In the genomic region with DNA sequence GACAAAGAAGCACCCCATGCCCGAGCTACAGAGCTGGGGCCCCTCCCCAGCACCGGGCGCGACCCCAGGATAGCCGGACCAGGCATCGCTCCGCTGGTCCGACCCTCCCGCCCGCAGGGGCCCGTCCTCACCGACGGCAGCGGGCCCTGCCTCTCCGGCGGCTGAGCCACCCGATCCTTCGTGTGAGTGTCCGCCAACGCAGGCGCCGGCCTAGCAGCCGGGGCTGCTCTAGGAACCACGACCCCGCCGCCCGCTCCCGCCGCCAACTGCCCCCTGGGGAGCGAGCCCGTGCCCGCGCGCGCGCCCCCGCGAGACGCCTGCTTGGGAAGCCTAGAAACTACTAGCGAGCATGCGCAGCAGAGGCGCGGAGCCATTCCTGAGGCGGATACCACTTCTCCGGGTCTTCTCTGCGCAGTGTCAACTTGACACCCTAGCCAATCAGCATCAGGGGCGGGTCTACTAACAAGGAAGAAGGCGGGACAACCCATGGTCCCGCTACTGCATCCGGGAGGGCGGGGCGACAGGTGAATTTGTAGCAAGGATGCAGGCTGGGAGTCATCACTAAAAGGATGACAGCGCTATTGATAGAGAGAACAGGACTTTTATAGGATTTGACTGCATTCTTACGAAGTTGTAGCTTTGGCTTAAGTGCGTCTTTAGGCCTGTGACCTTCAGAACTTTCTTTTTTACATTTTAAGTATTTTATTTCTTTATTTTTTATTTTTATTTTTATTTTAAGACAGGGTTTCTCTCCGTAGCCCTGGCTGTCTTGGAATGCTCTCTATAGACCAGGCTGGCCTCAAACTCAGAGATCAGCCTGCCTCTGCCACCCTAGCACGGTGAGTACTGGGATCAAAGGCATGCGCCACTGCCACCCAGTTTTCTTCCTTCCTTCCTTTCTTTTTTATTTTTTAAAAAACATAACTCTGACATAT, we compare ENCODE assay signal across 8 mouse cellular contexts. TPM values are rescaled to one million over a fixed set of nuclear protein-coding genes. Genes with fewer than 3 reads are reported as not detected.
DNase-seq lines count a peak whose midpoint lies in the region; ATAC-seq and TF ChIP-seq lines count a peak whose summit lies in the region.

A gene (minus strand): TSS at position 319 of the 935 bp plus-strand sequence.

- WGBS in hindbrain, embryonic 13.5 days = 3% methylated on average over 58 of the region's 58 CpGs

- CTCF ChIA-PET in Patski (lab: Charles Lee) = interaction anchor here (1.0 kb wide), 2 partner anchors 21 to 154 kb away, joined by 3 read pairs; no protein-coding TSS in a partner anchor

- H3K4me3 ChIP-seq in hindbrain, embryonic 13.5 days = peak within 1 kb of the TSS; percentile 93

- H3K4me1 ChIP-seq in hindbrain, embryonic 13.5 days (replicated peaks) = peaks cover 23% of the 10 kb centered on the region

- peak; percentile 92 for DNase-seq in Patski (ENCODE audit: low read depth, low spot score)
- peak; percentile 100 for DNase-seq in cerebellum, postnatal 14 days
- DNase-seq in frontal cortex, postnatal 14 days (ENCODE audit: low spot score in 2 of 2) = peak; percentile 98 to 99
- peak; percentile 93 to 96 for DNase-seq in layer of hippocampus, postnatal 25 days (ENCODE audit: extremely low spot score in 1 of 2, low spot score in 1 of 2)
- peak; percentile 98 for DNase-seq in lung, postnatal 25 days (ENCODE audit: low spot score)
- DNase-seq in retina, embryonic 14.5 days (ENCODE audit: low spot score) = peak; percentile 98
- peak; percentile 97 for DNase-seq in thymus, postnatal 4 days

- peak within 1 kb of the TSS; percentile 97 for H3K9ac ChIP-seq in hindbrain, embryonic 13.5 days

- H3K9me3 ChIP-seq in hindbrain, embryonic 13.5 days = no peaks in the 10 kb centered on the region

- ATAC-seq in Patski = peak; percentile 82
- ATAC-seq in hindbrain, embryonic 13.5 days (ENCODE audit: low FRiP score) = peak; percentile 97

- H3K27me3 ChIP-seq in Patski = no peaks in the 10 kb centered on the region
- no peaks in the 10 kb centered on the region for H3K27me3 ChIP-seq in hindbrain, embryonic 13.5 days

- peaks cover 18% of the 10 kb centered on the region for H3K36me3 ChIP-seq in hindbrain, embryonic 13.5 days

- POLR2A ChIA-PET in Patski (lab: Charles Lee) = no interaction called here

- H3K27ac ChIP-seq in hindbrain, embryonic 13.5 days = peak within 1 kb of the TSS; percentile 94

- TF ChIP-seq CTCF in Patski (IDR thresholded peaks at IDR 0.05) = no peak

- peak within 1 kb of the TSS; percentile 71 for H3K4me2 ChIP-seq in hindbrain, embryonic 13.5 days

- in situ Hi-C loops in Patski (cut with MboI; ENCODE audit: low pct_unique_long_range_greater_than_20kb) = loop anchor here (5.0 kb wide), 1 partner anchor 76 kb away; no protein-coding TSS in a partner anchor

RNA-seq across cellular contexts. Expression of the gene that starts here (rescaled TPM):
- polyA plus RNA-seq in Patski (2021) = 96.0 TPM
- 224 and 228 TPM in 2 replicates for polyA plus RNA-seq in hindbrain, embryonic 13.5 days (2015; fragmentation: Nextera tagmentation; extraction: Ambion mirVana)
- total RNA-seq in layer of hippocampus, postnatal 25 days (2021) = 100 to 1,000 TPM; 263 to 298 TPM

Comparison
In these comparisons a context has a peak if more than half of its experiments do, and no peak if none do; other contexts are left out.
1. Peak in every context shown above with its lines: DNase-seq, ATAC-seq, H3K4me3 ChIP-seq and H3K27ac ChIP-seq.